Mouse (Mus musculus): ENCODE measurements around the gene Rdm1.

DNA sequence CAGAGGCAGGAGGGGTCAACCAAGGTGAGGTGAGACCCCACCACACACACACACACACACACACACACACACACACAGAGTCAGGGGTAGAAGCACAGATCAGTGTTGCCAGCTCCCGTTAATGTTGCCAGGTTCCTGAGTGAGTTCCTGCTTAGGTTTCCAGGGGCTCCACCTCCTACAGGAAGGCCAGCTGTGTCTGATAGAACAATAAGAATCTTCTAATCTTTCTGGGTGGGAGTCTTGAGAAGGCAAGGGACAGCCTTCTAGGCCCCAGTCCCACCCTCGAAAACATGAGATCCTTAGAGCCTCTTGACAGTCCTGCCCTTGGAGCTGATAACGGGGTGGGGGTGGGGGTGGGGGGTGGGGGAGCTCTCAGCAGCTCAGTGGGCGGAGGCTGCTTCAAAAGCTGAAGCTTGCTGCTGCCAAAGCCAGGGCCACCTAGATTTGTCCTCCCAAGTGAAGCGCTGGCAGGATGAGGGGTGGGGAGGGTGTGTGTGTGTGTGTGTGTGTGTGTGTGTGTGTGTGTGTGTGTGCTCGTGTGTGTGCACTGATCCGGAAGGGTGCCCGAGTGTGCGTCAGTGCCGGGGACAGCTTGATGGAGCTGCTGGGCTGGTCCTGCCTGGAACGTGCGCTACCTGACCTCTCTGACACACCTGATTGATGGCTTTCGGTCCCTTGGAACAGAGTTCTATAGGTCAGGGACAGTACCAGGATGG is 41.7 kb downstream of the Rdm1 start:
- TF ChIP-seq CTCF (IDR thresholded peaks at IDR 0.05; ENCODE audit: borderline replicate concordance, extremely low read depth, insufficient read depth, insufficient read length) (no peak), POLR2A (IDR thresholded peaks at IDR 0.05; ENCODE audit: borderline replicate concordance, extremely low read depth, insufficient read depth, insufficient read length, poor library complexity, severe bottlenecking) (no peak)

Data from brain, embryonic 14.5 days (tissue).